Mouse (Mus musculus) small intestine, adult 2 months (tissue): ENCODE measurements around the gene Hspa12b.
"Not testable (repeated sequence)": the region's sequence is repeated elsewhere in the genome, so short reads cannot be mapped to it uniquely, and the experiment has no call there.

Experiments
- CTCF ChIP-seq: fragments of 200-500 bp; IDR thresholded peaks from 2 replicates; pipeline ENCODE4 v1.5.1; 2012; ENCODE audit warnings: low read depth, mild to moderate bottlenecking, control low read depth, inconsistent platforms, low read length, moderate library complexity, mixed read lengths; ENCODE audit not compliant: insufficient replicate concordance, insufficient read length; ENCODE audit errors: extremely low read depth
- POLR2A ChIP-seq: fragments of 200-500 bp; IDR thresholded peaks from 2 replicates; pipeline ENCODE4 v1.6.1; 2012; ENCODE audit warnings: low read depth, mild to moderate bottlenecking, control low read depth, inconsistent platforms, low read length, moderate library complexity

GRCm38 (mm10) chr2:131105061-131105460, 22.0 kb upstream of the Hspa12b start:
- not testable (repeated sequence) for TF ChIP-seq POLR2A, CTCF
